Mouse (Mus musculus) limb, embryonic 15.5 days (tissue): ENCODE measurements around the gene Slc25a39. TPM values are rescaled to one million over a fixed set of nuclear protein-coding genes. Genes with fewer than 3 reads are reported as not detected.

Experiments
- ATAC-seq: fragments of 200-750 bp; cut with Nextera tagmentation; 2 replicates; pipeline ENCODE4 v1.8.0; 2017; ENCODE audit warnings: low read depth, moderate TSS enrichment; ENCODE audit not compliant: insufficient number of reproducible peaks, low FRiP score, low TSS enrichment
- H3K27ac ChIP-seq: fragments of 300-500 bp; sonication (generic); 2 replicates; pipeline ENCODE4 v1.5.1; 2015; ENCODE audit warnings: moderate library complexity, mild to moderate bottlenecking, inconsistent platforms
- H3K27me3 ChIP-seq: fragments of 300-500 bp; sonication (generic); 2 replicates; pipeline ENCODE4 v1.6.1; 2015; ENCODE audit warnings: inconsistent platforms
- H3K36me3 ChIP-seq: fragments of 300-500 bp; sonication (generic); 2 replicates; pipeline ENCODE4 v1.6.1; 2015; ENCODE audit warnings: inconsistent platforms
- H3K4me1 ChIP-seq: fragments of 300-500 bp; sonication (generic); 2 replicates; pipeline ENCODE4 v1.6.1; 2015; ENCODE audit warnings: inconsistent platforms
- H3K4me2 ChIP-seq: fragments of 300-500 bp; sonication (generic); 2 replicates; pipeline ENCODE4 v1.6.1; 2015; ENCODE audit warnings: mild to moderate bottlenecking, inconsistent platforms
- H3K4me3 ChIP-seq: fragments of 300-500 bp; sonication (generic); 2 replicates; pipeline ENCODE4 v1.5.1; 2015; ENCODE audit warnings: mild to moderate bottlenecking, inconsistent platforms
- H3K9ac ChIP-seq: fragments of 300-500 bp; sonication (generic); 2 replicates; pipeline ENCODE4 v1.6.1; 2015; ENCODE audit warnings: inconsistent platforms
- H3K9me3 ChIP-seq: fragments of 300-500 bp; sonication (generic); 2 replicates; pipeline ENCODE4 v1.6.1; 2016; ENCODE audit warnings: inconsistent platforms
- WGBS: fragments of 180-500 bp; shearing (Covaris S2); methylation state at CpG from one replicate; pipeline ENCODE4 v1.1.7; 2015; 5-methylcytosine and 5-hydroxymethylcytosine counted together
- polyA plus RNA-seq: library from polyadenylated mRNA; unstranded; fragments of >200 nt; fragmentation: Nextera tagmentation; extraction: Ambion mirVana; gene quantifications from 2 replicates; pipeline ENCODE4 v1.2.1, GENCODE M21; 2015

The Slc25a39 gene
- polyA plus RNA-seq, 1 experiment from 2014 or later = 184 TPM

- peaks cover 24% of the 10 kb centered on the region for H3K4me1 ChIP-seq
- peak overlapping the region; percentile 86 for H3K4me2 ChIP-seq
- H3K9me3 ChIP-seq = no peaks in the 10 kb centered on the region
- peak overlapping the region; percentile 33; the same call in 1 of the 2 replicates for H3K9ac ChIP-seq
- peaks cover 7% of the 10 kb centered on the region for H3K36me3 ChIP-seq
- no peak for ATAC-seq
- H3K27me3 ChIP-seq = no peaks in the 10 kb centered on the region
- H3K4me3 ChIP-seq = peak overlapping the region; percentile 82
- WGBS = 33% methylated on average over 14 of the region's 15 CpGs
- H3K27ac ChIP-seq = peak overlapping the region; percentile 94
Observed at GRCm38 (mm10) chr11:102408888-102409794, 1.4 kb upstream of the Slc25a39 start.

- Histone ChIP-seq H3K9me3 (no peaks in the 10 kb centered on the region), H3K27me3 (no peaks in the 10 kb centered on the region), H3K4me2 (peak overlapping the region; percentile 86), H3K27ac (peak overlapping the region; percentile 94), H3K36me3 (peaks cover 15% of the 10 kb centered on the region), H3K4me3 (peak overlapping the region; percentile 82), H3K4me1 (peaks cover 24% of the 10 kb centered on the region), H3K9ac (peak overlapping the region; percentile 33; the same call in 1 of the 2 replicates)
- WGBS = under 1% methylated on average over 32 of the region's 32 CpGs
- peak; percentile 91 for ATAC-seq
Observed at GRCm38 (mm10) chr11:102408344-102408876, 664 bp upstream of the Slc25a39 start.

GRCm38 (mm10) chr11:102406900-102407833 lies 579 bp downstream of the Slc25a39 start:
- peak overlapping the region; percentile 86 for H3K4me2 ChIP-seq
- H3K27ac ChIP-seq = peak overlapping the region; percentile 94
- no peaks in the 10 kb centered on the region for H3K9me3 ChIP-seq
- WGBS = under 1% methylated on average over 85 of the region's 85 CpGs
- peaks cover 11% of the 10 kb centered on the region for H3K27me3 ChIP-seq
- peak overlapping the region; percentile 75 for H3K9ac ChIP-seq
- peaks cover 24% of the 10 kb centered on the region for H3K4me1 ChIP-seq
- ATAC-seq = peak; percentile 71
- H3K4me3 ChIP-seq = peak overlapping the region; percentile 82
- peaks cover 27% of the 10 kb centered on the region for H3K36me3 ChIP-seq

- peak overlapping the region; percentile 86 for H3K4me2 ChIP-seq
- peaks cover 18% of the 10 kb centered on the region for H3K27me3 ChIP-seq
- 3% methylated on average over 3 of the region's 3 CpGs for WGBS
- H3K27ac ChIP-seq = peak overlapping the region; percentile 94
- peaks cover 30% of the 10 kb centered on the region for H3K36me3 ChIP-seq
- peak overlapping the region; percentile 82 for H3K4me3 ChIP-seq
- ATAC-seq = no peak
- H3K9me3 ChIP-seq = no peaks in the 10 kb centered on the region
- H3K4me1 ChIP-seq = peaks cover 24% of the 10 kb centered on the region
- peak overlapping the region; percentile 75 for H3K9ac ChIP-seq
Observed at GRCm38 (mm10) chr11:102406401-102406800, 1.3 kb downstream of the Slc25a39 start.

- peaks cover 25% of the 10 kb centered on the region for H3K27me3 ChIP-seq
- H3K4me1 ChIP-seq = peaks cover 21% of the 10 kb centered on the region
- peak overlapping the region; percentile 82 for H3K4me3 ChIP-seq
- H3K4me2 ChIP-seq = peak overlapping the region; percentile 86
- peaks cover 30% of the 10 kb centered on the region for H3K36me3 ChIP-seq
- WGBS = 86% methylated on average over 11 of the region's 11 CpGs
- no peak for ATAC-seq
- H3K9ac ChIP-seq = no peak overlapping the region
- no peaks in the 10 kb centered on the region for H3K9me3 ChIP-seq
- no peak overlapping the region for H3K27ac ChIP-seq
Observed at GRCm38 (mm10) chr11:102405544-102406285, 2.0 kb downstream of the Slc25a39 start.

- 87% methylated on average over 18 of the region's 18 CpGs for WGBS
- Histone ChIP-seq H3K9me3 (no peaks in the 10 kb centered on the region), H3K36me3 (peaks cover 30% of the 10 kb centered on the region), H3K4me2 (no peak overlapping the region), H3K9ac (no peak overlapping the region), H3K4me1 (peaks cover 29% of the 10 kb centered on the region), H3K4me3 (no peak overlapping the region), H3K27me3 (peaks cover 33% of the 10 kb centered on the region), H3K27ac (no peak overlapping the region)
- ATAC-seq = no peak
Observed at GRCm38 (mm10) chr11:102404161-102405010, 3.4 kb downstream of the Slc25a39 start.

GRCm38 (mm10) chr11:102403657-102404056 lies 4.1 kb downstream of the Slc25a39 start:
- H3K36me3 ChIP-seq = peaks cover 30% of the 10 kb centered on the region
- H3K27me3 ChIP-seq = peaks cover 40% of the 10 kb centered on the region
- no peak overlapping the region for H3K4me3 ChIP-seq
- no peak overlapping the region for H3K27ac ChIP-seq
- H3K4me1 ChIP-seq = peaks cover 33% of the 10 kb centered on the region
- H3K4me2 ChIP-seq = no peak overlapping the region
- no peak overlapping the region for H3K9ac ChIP-seq
- 95% methylated on average over 11 of the region's 11 CpGs for WGBS
- ATAC-seq = no peak
- H3K9me3 ChIP-seq = no peaks in the 10 kb centered on the region

- no peak overlapping the region for H3K27ac ChIP-seq
- peaks cover 30% of the 10 kb centered on the region for H3K36me3 ChIP-seq
- no peak overlapping the region for H3K4me2 ChIP-seq
- peaks cover 33% of the 10 kb centered on the region for H3K4me1 ChIP-seq
- H3K4me3 ChIP-seq = no peak overlapping the region
- 57% methylated on average over 11 of the region's 12 CpGs for WGBS
- no peaks in the 10 kb centered on the region for H3K9me3 ChIP-seq
- H3K9ac ChIP-seq = no peak overlapping the region
- peaks cover 55% of the 10 kb centered on the region for H3K27me3 ChIP-seq
- no peak for ATAC-seq
Observed at GRCm38 (mm10) chr11:102401898-102402500, 5.7 kb downstream of the Slc25a39 start.

- Histone ChIP-seq H3K27ac (no peak overlapping the region), H3K27me3 (peaks cover 69% of the 10 kb centered on the region), H3K9ac (no peak overlapping the region), H3K4me3 (no peak overlapping the region), H3K4me1 (peaks cover 20% of the 10 kb centered on the region), H3K36me3 (peaks cover 30% of the 10 kb centered on the region), H3K9me3 (no peaks in the 10 kb centered on the region), H3K4me2 (no peak overlapping the region)
- ATAC-seq = no peak
- WGBS = 23% methylated on average over 12 of the region's 12 CpGs
Observed at GRCm38 (mm10) chr11:102400513-102401084, 7.1 kb downstream of the Slc25a39 start.

GRCm38 (mm10) chr11:102399610-102400072 lies 8.1 kb downstream of the Slc25a39 start:
- peaks cover 27% of the 10 kb centered on the region for H3K36me3 ChIP-seq
- 2% methylated on average over 34 of the region's 34 CpGs for WGBS
- H3K4me1 ChIP-seq = peaks cover 12% of the 10 kb centered on the region
- peak overlapping the region; percentile 46 for H3K4me2 ChIP-seq
- peak overlapping the region; percentile 18 for H3K4me3 ChIP-seq
- H3K27me3 ChIP-seq = peaks cover 77% of the 10 kb centered on the region
- ATAC-seq = no peak
- no peaks in the 10 kb centered on the region for H3K9me3 ChIP-seq
- H3K27ac ChIP-seq = no peak overlapping the region
- H3K9ac ChIP-seq = no peak overlapping the region
